Mouse (Mus musculus) embryonic facial prominence, embryonic 13.5 days (tissue): ENCODE measurements around the gene Lingo2. TPM values are rescaled to one million over a fixed set of nuclear protein-coding genes. Genes with fewer than 3 reads are reported as not detected.

Experiments
- ATAC-seq: fragments of 200-750 bp; cut with Nextera tagmentation; 2 replicates; pipeline ENCODE4 v1.8.0; 2017; ENCODE audit warnings: low read depth; ENCODE audit not compliant: insufficient number of reproducible peaks, insufficient read depth, low FRiP score, low TSS enrichment
- H3K27ac ChIP-seq: fragments of 300-500 bp; sonication (generic); 2 replicates; pipeline ENCODE4 v1.5.1; 2015; ENCODE audit warnings: moderate library complexity, mild to moderate bottlenecking, inconsistent platforms
- H3K27me3 ChIP-seq: fragments of 300-500 bp; sonication (generic); 2 replicates; pipeline ENCODE4 v1.6.1; 2015; ENCODE audit warnings: mild to moderate bottlenecking, inconsistent platforms
- H3K36me3 ChIP-seq: fragments of 300-500 bp; sonication (generic); 2 replicates; pipeline ENCODE4 v1.6.1; 2015; ENCODE audit warnings: mild to moderate bottlenecking, inconsistent platforms
- H3K4me1 ChIP-seq: fragments of 300-500 bp; sonication (generic); 2 replicates; pipeline ENCODE4 v1.6.1; 2015; ENCODE audit warnings: inconsistent platforms
- H3K4me2 ChIP-seq: fragments of 300-500 bp; sonication (generic); 2 replicates; pipeline ENCODE4 v1.6.1; 2015; ENCODE audit warnings: moderate library complexity, mild to moderate bottlenecking, inconsistent platforms
- H3K4me3 ChIP-seq: fragments of 300-500 bp; sonication (generic); 2 replicates; pipeline ENCODE4 v1.5.1; 2015; ENCODE audit warnings: mild to moderate bottlenecking, inconsistent platforms
- H3K9ac ChIP-seq: fragments of 300-500 bp; sonication (generic); 2 replicates; pipeline ENCODE4 v1.6.1; 2015; ENCODE audit warnings: mild to moderate bottlenecking, inconsistent platforms
- H3K9me3 ChIP-seq: fragments of 300-500 bp; sonication (generic); 2 replicates; pipeline ENCODE4 v1.6.1; 2016; ENCODE audit warnings: inconsistent platforms
- WGBS: fragments of 180-500 bp; shearing (Covaris S2); methylation state at CpG from one replicate; pipeline ENCODE4 v1.1.7; 2015; ENCODE audit warnings: mixed read lengths; 5-methylcytosine and 5-hydroxymethylcytosine counted together
- polyA plus RNA-seq: library from polyadenylated mRNA; unstranded; fragments of >200 nt; fragmentation: Nextera tagmentation; extraction: Ambion mirVana; gene quantifications from 2 replicates; pipeline ENCODE4 v1.2.1, GENCODE M21; 2015

Gene Lingo2
- 6.8 and 6.9 TPM in 2 replicates for polyA plus RNA-seq

- Histone ChIP-seq H3K4me1 (peaks cover 23% of the 10 kb centered on the region), H3K36me3 (no peaks in the 10 kb centered on the region), H3K27ac (no peak within 1 kb of the TSS), H3K9me3 (no peaks in the 10 kb centered on the region), H3K27me3 (peaks cover 66% of the 10 kb centered on the region), H3K4me2 (peak within 1 kb of the TSS; percentile 98), H3K9ac (peak within 1 kb of the TSS; percentile 68), H3K4me3 (peak within 1 kb of the TSS; percentile 57)
- WGBS: 1% methylated on average over 61 of the region's 61 CpGs
- peak; percentile 50; the same call in 1 of the 2 replicates for ATAC-seq
Observed at GRCm38 (mm10) chr4:36951150-36951954, at the start of gene Lingo2. Gene Lingo2, minus strand, starts transcription at chr4:36951747.

- 91% methylated on average over 4 of the region's 4 CpGs for WGBS
- ATAC-seq: no peak
- no peaks in the 10 kb centered on the region for H3K36me3 ChIP-seq
- no peaks in the 10 kb centered on the region for H3K4me1 ChIP-seq
- no peaks in the 10 kb centered on the region for H3K9me3 ChIP-seq
- H3K27ac ChIP-seq: no peak overlapping the region
- no peaks in the 10 kb centered on the region for H3K27me3 ChIP-seq
- H3K4me3 ChIP-seq: no peak overlapping the region
- no peak overlapping the region for H3K4me2 ChIP-seq
- no peak overlapping the region for H3K9ac ChIP-seq
Observed at GRCm38 (mm10) chr4:36973358-36973757, 21.8 kb upstream of the Lingo2 start.

- 0 out of 2 replicates have a peak overlapping the region, but pooled peaks have one; percentile 68 for H3K9ac ChIP-seq
- H3K27ac ChIP-seq: no peak overlapping the region
- peak overlapping the region; percentile 57 for H3K4me3 ChIP-seq
- peaks cover 63% of the 10 kb centered on the region for H3K27me3 ChIP-seq
- ATAC-seq: no peak
- peaks cover 23% of the 10 kb centered on the region for H3K4me1 ChIP-seq
- H3K36me3 ChIP-seq: no peaks in the 10 kb centered on the region
- H3K9me3 ChIP-seq: no peaks in the 10 kb centered on the region
- 5% methylated on average over 20 of the region's 20 CpGs for WGBS
- peak overlapping the region; percentile 98 for H3K4me2 ChIP-seq
Observed at GRCm38 (mm10) chr4:36952431-36953429, 1.2 kb upstream of the Lingo2 start.

GRCm38 (mm10) chr4:36951955-36952215 is 338 bp upstream of the Lingo2 start:
- Histone ChIP-seq H3K4me3 (peak overlapping the region; percentile 57), H3K4me1 (peaks cover 23% of the 10 kb centered on the region), H3K27me3 (peaks cover 66% of the 10 kb centered on the region), H3K27ac (no peak overlapping the region), H3K9me3 (no peaks in the 10 kb centered on the region), H3K9ac (peak overlapping the region; percentile 68), H3K36me3 (no peaks in the 10 kb centered on the region), H3K4me2 (peak overlapping the region; percentile 98)
- under 1% methylated on average over 7 of the region's 7 CpGs for WGBS
- ATAC-seq: 0 out of 2 replicates have a peak, but pooled peaks have one; percentile 16

GRCm38 (mm10) chr4:36950790-36951149 is 777 bp downstream of the Lingo2 start:
- no peaks in the 10 kb centered on the region for H3K36me3 ChIP-seq
- 2% methylated on average over 11 of the region's 11 CpGs for WGBS
- peak overlapping the region; percentile 57 for H3K4me3 ChIP-seq
- H3K9ac ChIP-seq: peak overlapping the region; percentile 68
- no peak overlapping the region for H3K27ac ChIP-seq
- H3K4me1 ChIP-seq: peaks cover 23% of the 10 kb centered on the region
- H3K27me3 ChIP-seq: peaks cover 66% of the 10 kb centered on the region
- ATAC-seq: peak; percentile 48; the same call in 1 of the 2 replicates
- H3K9me3 ChIP-seq: no peaks in the 10 kb centered on the region
- peak overlapping the region; percentile 98 for H3K4me2 ChIP-seq

- peaks cover 66% of the 10 kb centered on the region for H3K27me3 ChIP-seq
- under 1% methylated on average over 43 of the region's 43 CpGs for WGBS
- H3K4me1 ChIP-seq: peaks cover 23% of the 10 kb centered on the region
- H3K36me3 ChIP-seq: no peaks in the 10 kb centered on the region
- peak; percentile 76 for ATAC-seq
- H3K9ac ChIP-seq: peak overlapping the region; percentile 68
- H3K9me3 ChIP-seq: no peaks in the 10 kb centered on the region
- no peak overlapping the region for H3K27ac ChIP-seq
- H3K4me3 ChIP-seq: peak overlapping the region; percentile 57
- H3K4me2 ChIP-seq: peak overlapping the region; percentile 98
Observed at GRCm38 (mm10) chr4:36950021-36950751, 1.4 kb downstream of the Lingo2 start.

GRCm38 (mm10) chr4:36890810-36891209 is 60.7 kb downstream of the Lingo2 start:
- H3K4me3 ChIP-seq: no peak overlapping the region
- H3K9ac ChIP-seq: no peak overlapping the region
- 82% methylated on average over 1 of the region's 1 CpGs for WGBS
- H3K4me2 ChIP-seq: no peak overlapping the region
- H3K27ac ChIP-seq: no peak overlapping the region
- H3K36me3 ChIP-seq: no peaks in the 10 kb centered on the region
- no peaks in the 10 kb centered on the region for H3K27me3 ChIP-seq
- H3K9me3 ChIP-seq: no peaks in the 10 kb centered on the region
- no peak for ATAC-seq
- H3K4me1 ChIP-seq: no peaks in the 10 kb centered on the region

GRCm38 (mm10) chr4:36890365-36890764 is 61.2 kb downstream of the Lingo2 start:
- H3K4me2 ChIP-seq: no peak overlapping the region
- H3K9ac ChIP-seq: no peak overlapping the region
- no peak overlapping the region for H3K4me3 ChIP-seq
- no peaks in the 10 kb centered on the region for H3K36me3 ChIP-seq
- no peak for ATAC-seq
- no peak overlapping the region for H3K27ac ChIP-seq
- H3K27me3 ChIP-seq: no peaks in the 10 kb centered on the region
- WGBS: 82% methylated on average over 3 of the region's 3 CpGs
- H3K4me1 ChIP-seq: no peaks in the 10 kb centered on the region
- H3K9me3 ChIP-seq: no peaks in the 10 kb centered on the region

GRCm38 (mm10) chr4:36874781-36875180 is 76.8 kb downstream of the Lingo2 start:
- H3K4me2 ChIP-seq: no peak overlapping the region
- H3K4me3 ChIP-seq: no peak overlapping the region
- no peaks in the 10 kb centered on the region for H3K4me1 ChIP-seq
- H3K9me3 ChIP-seq: no peaks in the 10 kb centered on the region
- ATAC-seq: no peak
- H3K9ac ChIP-seq: no peak overlapping the region
- no peak overlapping the region for H3K27ac ChIP-seq
- H3K27me3 ChIP-seq: no peaks in the 10 kb centered on the region
- H3K36me3 ChIP-seq: no peaks in the 10 kb centered on the region

- Histone ChIP-seq H3K27ac (no peak overlapping the region), H3K9ac (no peak overlapping the region), H3K9me3 (no peaks in the 10 kb centered on the region), H3K4me3 (no peak overlapping the region), H3K27me3 (no peaks in the 10 kb centered on the region), H3K36me3 (no peaks in the 10 kb centered on the region), H3K4me2 (no peak overlapping the region), H3K4me1 (no peaks in the 10 kb centered on the region)
- ATAC-seq: no peak
Observed at GRCm38 (mm10) chr4:36824982-36825381, 126.6 kb downstream of the Lingo2 start.

GRCm38 (mm10) chr4:36821914-36822313 is 129.6 kb downstream of the Lingo2 start:
- H3K4me2 ChIP-seq: no peak overlapping the region
- ATAC-seq: no peak

More at GRCm38 (mm10) chr4:36821914-36822313, 129.6 kb downstream of the Lingo2 start:
- H3K4me1 ChIP-seq: no peaks in the 10 kb centered on the region
- H3K36me3 ChIP-seq: no peaks in the 10 kb centered on the region
- no peak overlapping the region for H3K4me3 ChIP-seq
- H3K9ac ChIP-seq: no peak overlapping the region
- no peaks in the 10 kb centered on the region for H3K9me3 ChIP-seq
- no peak overlapping the region for H3K27ac ChIP-seq
- H3K27me3 ChIP-seq: no peaks in the 10 kb centered on the region
